Mouse (Mus musculus): ENCODE measurements at regions not wholly inside any gene's neighbourhood (a gene's known extent, or its start where the extent isn't known, plus 50 kb on each side); places are given as distances from the start of the nearest gene placed in this dataset.

- no peak for DNase-seq
Observed at GRCm38 (mm10) chr8:103494670-103495069, 606.8 kb upstream of the Cdh5 start.

GRCm38 (mm10) chr8:103501328-103501727 lies 600.1 kb upstream of the Cdh5 start:
- no peak for DNase-seq

GRCm38 (mm10) chr8:103502991-103503767 lies 598.2 kb upstream of the Cdh5 start:
- no peak for DNase-seq

GRCm38 (mm10) chr8:103506334-103506733 lies 595.1 kb upstream of the Cdh5 start:
- no peak for DNase-seq

GRCm38 (mm10) chr8:103507068-103507467 lies 594.4 kb upstream of the Cdh5 start:
- DNase-seq: no peak

GRCm38 (mm10) chr8:103520141-103520866 lies 581.1 kb upstream of the Cdh5 start:
- no peak for DNase-seq

GRCm38 (mm10) chr8:103530903-103531302 lies 570.5 kb upstream of the Cdh5 start:
- no peak for DNase-seq

- no peak for DNase-seq
Observed at GRCm38 (mm10) chr8:103534971-103535370, 566.5 kb upstream of the Cdh5 start.

GRCm38 (mm10) chr8:103536856-103537255 lies 564.6 kb upstream of the Cdh5 start:
- DNase-seq: no peak

GRCm38 (mm10) chr8:103541954-103542353 lies 559.5 kb upstream of the Cdh5 start:
- no peak for DNase-seq

- DNase-seq: no peak
Observed at GRCm38 (mm10) chr8:103551916-103552535, 549.4 kb upstream of the Cdh5 start.

- no peak for DNase-seq
Observed at GRCm38 (mm10) chr8:103561606-103562005, 539.8 kb upstream of the Cdh5 start.

- no peak for DNase-seq
Observed at GRCm38 (mm10) chr8:103570864-103571425, 530.5 kb upstream of the Cdh5 start.

GRCm38 (mm10) chr8:103577147-103577546 lies 524.3 kb upstream of the Cdh5 start:
- DNase-seq: no peak

GRCm38 (mm10) chr8:103578006-103578405 lies 523.4 kb upstream of the Cdh5 start:
- no peak for DNase-seq

GRCm38 (mm10) chr8:103608291-103608690 lies 493.1 kb upstream of the Cdh5 start:
- DNase-seq: no peak

GRCm38 (mm10) chr8:103623781-103624434 lies 477.5 kb upstream of the Cdh5 start:
- peak; percentile 46 to 52 for DNase-seq

- peak; percentile 10 to 20 for DNase-seq
Observed at GRCm38 (mm10) chr8:103625166-103625890, 476.1 kb upstream of the Cdh5 start.

GRCm38 (mm10) chr8:103626446-103626845 lies 475.0 kb upstream of the Cdh5 start:
- peak; percentile 46 to 47 for DNase-seq

GRCm38 (mm10) chr8:103632543-103632942 lies 468.9 kb upstream of the Cdh5 start:
- DNase-seq: no peak

GRCm38 (mm10) chr8:103634951-103635350 lies 466.5 kb upstream of the Cdh5 start:
- DNase-seq: no peak

GRCm38 (mm10) chr8:103643621-103644020 lies 457.8 kb upstream of the Cdh5 start:
- no peak for DNase-seq

All from adrenal gland, postnatal 36 days (tissue).